Mouse (Mus musculus): ENCODE measurements at regions not wholly inside any gene's neighbourhood (a gene's known extent, or its start where the extent isn't known, plus 50 kb on each side); places are given as distances from the start of the nearest gene placed in this dataset.

- Histone ChIP-seq H3K36me3 (replicated peaks; ENCODE audit: control insufficient read depth, insufficient read depth, low read depth, low read length) (no peaks in the 10 kb centered on the region), H3K27ac (replicated peaks; ENCODE audit: low read depth, low read length) (no peak overlapping the region), H3K4me2 (ENCODE audit: low read depth, low read length) (no peak overlapping the region), H3K9me3 (replicated peaks; ENCODE audit: control insufficient read depth, low read length) (no peaks in the 10 kb centered on the region), H3K27me3 (ENCODE audit: control insufficient read depth, insufficient read depth, low read length) (no peaks in the 10 kb centered on the region), H3K4me1 (ENCODE audit: control insufficient read depth, insufficient read depth, low read length) (no peaks in the 10 kb centered on the region), H3K9ac (replicated peaks; ENCODE audit: low read length) (no peak overlapping the region), H3K4me3 (ENCODE audit: low read depth, low read length) (no peak overlapping the region)
- WGBS, result 67% methylated on average over 5 of the region's 5 CpGs
- ATAC-seq (replicated peaks; ENCODE audit: insufficient number of reproducible peaks, low FRiP score, low TSS enrichment, low read depth) (no peak), DNase-seq (ENCODE audit: low spot score) (no peak)
Observed at GRCm38 (mm10) chr7:124917606-124918120, 526.8 kb upstream of the Kdm8 start.

GRCm38 (mm10) chr7:124922806-124923205, 521.7 kb upstream of the Kdm8 start:
- DNase-seq (ENCODE audit: low spot score) (no peak), ATAC-seq (replicated peaks; ENCODE audit: insufficient number of reproducible peaks, low FRiP score, low TSS enrichment, low read depth) (no peak)
- H3K4me3 ChIP-seq (ENCODE audit: low read depth, low read length), result no peak overlapping the region
- H3K4me1 ChIP-seq (ENCODE audit: control insufficient read depth, insufficient read depth, low read length), result no peaks in the 10 kb centered on the region
- no peak overlapping the region for H3K9ac ChIP-seq (replicated peaks; ENCODE audit: low read length)
- no peak overlapping the region for H3K4me2 ChIP-seq (ENCODE audit: low read depth, low read length)
- no peaks in the 10 kb centered on the region for H3K27me3 ChIP-seq (ENCODE audit: control insufficient read depth, insufficient read depth, low read length)
- H3K27ac ChIP-seq (replicated peaks; ENCODE audit: low read depth, low read length), result no peak overlapping the region
- no peaks in the 10 kb centered on the region for H3K36me3 ChIP-seq (replicated peaks; ENCODE audit: control insufficient read depth, insufficient read depth, low read depth, low read length)
- H3K9me3 ChIP-seq (replicated peaks; ENCODE audit: control insufficient read depth, low read length), result no peaks in the 10 kb centered on the region
- 86% methylated on average over 7 of the region's 7 CpGs for WGBS

GRCm38 (mm10) chr7:124933573-124933972, 510.9 kb upstream of the Kdm8 start:
- Histone ChIP-seq H3K4me1 (ENCODE audit: control insufficient read depth, insufficient read depth, low read length) (no peaks in the 10 kb centered on the region), H3K36me3 (replicated peaks; ENCODE audit: control insufficient read depth, insufficient read depth, low read depth, low read length) (no peaks in the 10 kb centered on the region), H3K4me3 (ENCODE audit: low read depth, low read length) (no peak overlapping the region), H3K27ac (replicated peaks; ENCODE audit: low read depth, low read length) (no peak overlapping the region), H3K9ac (replicated peaks; ENCODE audit: low read length) (no peak overlapping the region), H3K9me3 (replicated peaks; ENCODE audit: control insufficient read depth, low read length) (no peaks in the 10 kb centered on the region), H3K4me2 (ENCODE audit: low read depth, low read length) (no peak overlapping the region), H3K27me3 (ENCODE audit: control insufficient read depth, insufficient read depth, low read length) (no peaks in the 10 kb centered on the region)
- no peak for ATAC-seq (replicated peaks; ENCODE audit: insufficient number of reproducible peaks, low FRiP score, low TSS enrichment, low read depth)
- WGBS, result 72% methylated on average over 3 of the region's 3 CpGs
- DNase-seq (ENCODE audit: low spot score), result no peak

GRCm38 (mm10) chr7:124939357-124939756, 505.1 kb upstream of the Kdm8 start:
- H3K36me3 ChIP-seq (replicated peaks; ENCODE audit: control insufficient read depth, insufficient read depth, low read depth, low read length), result no peaks in the 10 kb centered on the region
- no peak overlapping the region for H3K9ac ChIP-seq (replicated peaks; ENCODE audit: low read length)
- H3K4me2 ChIP-seq (ENCODE audit: low read depth, low read length), result no peak overlapping the region
- H3K4me1 ChIP-seq (ENCODE audit: control insufficient read depth, insufficient read depth, low read length), result no peaks in the 10 kb centered on the region
- 83% methylated on average over 1 of the region's 1 CpGs for WGBS
- H3K4me3 ChIP-seq (ENCODE audit: low read depth, low read length), result no peak overlapping the region
- ATAC-seq (replicated peaks; ENCODE audit: insufficient number of reproducible peaks, low FRiP score, low TSS enrichment, low read depth) (no peak), DNase-seq (ENCODE audit: low spot score) (no peak)
- no peaks in the 10 kb centered on the region for H3K27me3 ChIP-seq (ENCODE audit: control insufficient read depth, insufficient read depth, low read length)
- H3K27ac ChIP-seq (replicated peaks; ENCODE audit: low read depth, low read length), result no peak overlapping the region
- H3K9me3 ChIP-seq (replicated peaks; ENCODE audit: control insufficient read depth, low read length), result no peaks in the 10 kb centered on the region

GRCm38 (mm10) chr7:124941527-124941926, 502.9 kb upstream of the Kdm8 start:
- ATAC-seq (replicated peaks; ENCODE audit: insufficient number of reproducible peaks, low FRiP score, low TSS enrichment, low read depth) (no peak), DNase-seq (ENCODE audit: low spot score) (no peak)
- Histone ChIP-seq H3K9me3 (replicated peaks; ENCODE audit: control insufficient read depth, low read length) (no peaks in the 10 kb centered on the region), H3K27ac (replicated peaks; ENCODE audit: low read depth, low read length) (no peak overlapping the region), H3K36me3 (replicated peaks; ENCODE audit: control insufficient read depth, insufficient read depth, low read depth, low read length) (no peaks in the 10 kb centered on the region), H3K9ac (replicated peaks; ENCODE audit: low read length) (no peak overlapping the region), H3K4me1 (ENCODE audit: control insufficient read depth, insufficient read depth, low read length) (no peaks in the 10 kb centered on the region), H3K4me2 (ENCODE audit: low read depth, low read length) (no peak overlapping the region), H3K4me3 (ENCODE audit: low read depth, low read length) (no peak overlapping the region), H3K27me3 (ENCODE audit: control insufficient read depth, insufficient read depth, low read length) (no peaks in the 10 kb centered on the region)
- 61% methylated on average over 4 of the region's 4 CpGs for WGBS

- ATAC-seq (replicated peaks; ENCODE audit: insufficient number of reproducible peaks, low FRiP score, low TSS enrichment, low read depth) (no peak), DNase-seq (ENCODE audit: low spot score) (no peak)
- Histone ChIP-seq H3K9ac (replicated peaks; ENCODE audit: low read length) (no peak overlapping the region), H3K4me1 (ENCODE audit: control insufficient read depth, insufficient read depth, low read length) (no peaks in the 10 kb centered on the region), H3K27ac (replicated peaks; ENCODE audit: low read depth, low read length) (no peak overlapping the region), H3K9me3 (replicated peaks; ENCODE audit: control insufficient read depth, low read length) (no peaks in the 10 kb centered on the region), H3K27me3 (ENCODE audit: control insufficient read depth, insufficient read depth, low read length) (no peaks in the 10 kb centered on the region), H3K4me2 (ENCODE audit: low read depth, low read length) (no peak overlapping the region), H3K36me3 (replicated peaks; ENCODE audit: control insufficient read depth, insufficient read depth, low read depth, low read length) (no peaks in the 10 kb centered on the region), H3K4me3 (ENCODE audit: low read depth, low read length) (no peak overlapping the region)
- WGBS, result 76% methylated on average over 1 of the region's 1 CpGs
Observed at GRCm38 (mm10) chr7:124946424-124946823, 498.1 kb upstream of the Kdm8 start.

- 90% methylated on average over 6 of the region's 6 CpGs for WGBS
- no peak overlapping the region for H3K4me3 ChIP-seq (ENCODE audit: low read depth, low read length)
- H3K36me3 ChIP-seq (replicated peaks; ENCODE audit: control insufficient read depth, insufficient read depth, low read depth, low read length), result no peaks in the 10 kb centered on the region
- no peaks in the 10 kb centered on the region for H3K27me3 ChIP-seq (ENCODE audit: control insufficient read depth, insufficient read depth, low read length)
- H3K9ac ChIP-seq (replicated peaks; ENCODE audit: low read length), result no peak overlapping the region
- H3K4me1 ChIP-seq (ENCODE audit: control insufficient read depth, insufficient read depth, low read length), result no peaks in the 10 kb centered on the region
- DNase-seq (ENCODE audit: low spot score), result no peak
- no peak overlapping the region for H3K27ac ChIP-seq (replicated peaks; ENCODE audit: low read depth, low read length)
- no peak overlapping the region for H3K4me2 ChIP-seq (ENCODE audit: low read depth, low read length)
- ATAC-seq (replicated peaks; ENCODE audit: insufficient number of reproducible peaks, low FRiP score, low TSS enrichment, low read depth), result no peak
- no peaks in the 10 kb centered on the region for H3K9me3 ChIP-seq (replicated peaks; ENCODE audit: control insufficient read depth, low read length)
Observed at GRCm38 (mm10) chr7:124957329-124957728, 487.1 kb upstream of the Kdm8 start.

- Histone ChIP-seq H3K4me1 (ENCODE audit: control insufficient read depth, insufficient read depth, low read length) (no peaks in the 10 kb centered on the region), H3K36me3 (replicated peaks; ENCODE audit: control insufficient read depth, insufficient read depth, low read depth, low read length) (no peaks in the 10 kb centered on the region), H3K4me3 (ENCODE audit: low read depth, low read length) (no peak overlapping the region), H3K9me3 (replicated peaks; ENCODE audit: control insufficient read depth, low read length) (no peaks in the 10 kb centered on the region), H3K4me2 (ENCODE audit: low read depth, low read length) (no peak overlapping the region), H3K27ac (replicated peaks; ENCODE audit: low read depth, low read length) (no peak overlapping the region), H3K9ac (replicated peaks; ENCODE audit: low read length) (no peak overlapping the region), H3K27me3 (ENCODE audit: control insufficient read depth, insufficient read depth, low read length) (no peaks in the 10 kb centered on the region)
- WGBS, result 77% methylated on average over 5 of the region's 5 CpGs
- DNase-seq (ENCODE audit: low spot score) (no peak), ATAC-seq (replicated peaks; ENCODE audit: insufficient number of reproducible peaks, low FRiP score, low TSS enrichment, low read depth) (no peak)
Observed at GRCm38 (mm10) chr7:124974870-124975488, 469.5 kb upstream of the Kdm8 start.

All from embryonic facial prominence, embryonic 11.5 days (tissue).